ENCODE assay signal across 20 mouse cellular contexts in the genomic region with DNA sequence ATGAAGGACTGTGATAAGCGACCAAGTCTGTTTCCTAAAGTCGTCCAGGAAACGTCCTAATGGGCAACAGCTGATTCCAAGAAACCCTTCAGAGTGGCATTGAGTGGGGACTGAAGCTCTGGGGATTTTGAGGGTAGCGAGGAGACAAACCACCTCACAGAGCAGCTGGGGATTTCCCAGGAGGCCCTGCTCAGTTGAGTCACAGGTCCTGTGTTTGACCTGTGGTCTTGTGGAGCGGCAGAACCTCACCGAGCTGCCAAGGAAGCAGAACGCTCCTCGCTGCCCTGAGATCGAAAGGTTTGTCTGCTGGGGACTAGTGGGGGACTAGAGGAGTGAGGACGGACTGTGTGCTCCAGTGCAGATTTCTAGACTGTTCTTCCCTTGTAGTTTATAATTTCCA. TPM values are rescaled to one million over a fixed set of nuclear protein-coding genes. Genes with fewer than 3 reads are reported as not detected.
DNase-seq lines count a peak whose midpoint lies in the region; ATAC-seq lines count a peak whose summit lies in the region.
"Had no signal": no experiment of that assay in that cellular context is flagged by ENCODE, and none has a peak within 500 bp of the region (broad histone marks: within the 10 kb centered on the region; RNA-seq: fewer than 3 reads in every experiment).

No protein-coding gene starts in this region.

- ATAC-seq in CD4-positive, CD25-positive, alpha-beta regulatory T cell, adult 4 months: peak; percentile 48
- peak; percentile 29 for ATAC-seq in activated CD4-positive, CD25-positive, alpha-beta regulatory T cell, adult 4 months
- ATAC-seq in monocyte, adult 5-6 weeks (replicated peaks; ENCODE audit: insufficient number of reproducible peaks, low FRiP score, low TSS enrichment, poor library complexity, severe bottlenecking): peak; percentile 37
- ATAC-seq: hindbrain, postnatal 0 days; liver, postnatal 0 days had no signal

- DNase-seq in 416B (ENCODE audit: low read depth): peak; percentile 65
- no peak for DNase-seq in lung, postnatal 36 days
- DNase-seq in left cerebral cortex, adult 18-20 months (ENCODE audit: low spot score in 2 of 2): no peak
- no peak for DNase-seq in lung, postnatal 10 days
- DNase-seq in spleen, adult 18-20 months: no peak
- DNase-seq: adrenal gland, postnatal 36 days; cerebellum, adult 11-12 months; cerebellum, postnatal 36 days; gastrocnemius, postnatal 10 days; heart, adult 2 months; heart, postnatal 4 days; kidney, adult 18-20 months; layer of hippocampus, postnatal 36 days; liver; liver, postnatal 0 days; right cerebral cortex, postnatal 14 days had no signal

RNA-seq across cellular contexts. Expression of gene Tnfrsf9, which starts 13.4 kb away (rescaled TPM):
- polyA plus RNA-seq in CD4-positive, CD25-positive, alpha-beta regulatory T cell, adult 4 months (2017; shearing (Covaris generic)): 100 to 1,000 TPM; 209 to 263 TPM
- 100 to 1,000 TPM; 103 to 140 TPM for polyA plus RNA-seq in activated CD4-positive, CD25-positive, alpha-beta regulatory T cell, adult 4 months (2017; shearing (Covaris generic))
- 14.3 to 47.8 TPM (median 28.4 TPM) in 3 replicates for total RNA-seq in monocyte, adult 5-6 weeks (2017)
- under 1 TPM; 0.35 to 0.94 TPM for total RNA-seq in left cerebral cortex, adult 18-20 months (2021)

RNA-seq across cellular contexts. Expression of gene Park7, which starts 13.6 kb away (rescaled TPM):
- 100 to 1,000 TPM; 550 to 588 TPM for polyA plus RNA-seq in CD4-positive, CD25-positive, alpha-beta regulatory T cell, adult 4 months (2017; shearing (Covaris generic))
- 100 to 1,000 TPM; 449 to 481 TPM for polyA plus RNA-seq in activated CD4-positive, CD25-positive, alpha-beta regulatory T cell, adult 4 months (2017; shearing (Covaris generic))
- 177 to 216 TPM (median 190 TPM) in 3 replicates for total RNA-seq in monocyte, adult 5-6 weeks (2017)
- total RNA-seq in left cerebral cortex, adult 18-20 months (2021): 100 to 1,000 TPM; 215 to 216 TPM
